23 mouse cellular contexts compared by ENCODE assay signal in genomic region chr8:92529756-92530155, GRCm38 (mm10).
A peak's percentile ranks its signal among the peaks of the same experiment; 100 is the strongest.
DNase-seq lines count a peak whose midpoint lies in the region; ATAC-seq lines count a peak whose summit lies in the region.
"Had no signal": no experiment of that assay in that cellular context is flagged by ENCODE, and none has a peak within 500 bp of the region (broad histone marks: within the 10 kb centered on the region; RNA-seq: fewer than 3 reads in every experiment).

No protein-coding gene starts in this region.

- no peak overlapping the region for H3K27ac ChIP-seq in hindbrain, embryonic 10.5 days
- H3K27ac ChIP-seq in hindbrain, embryonic 11.5 days (ENCODE audit: low read depth, low read length) = no peak overlapping the region
- no peak overlapping the region for H3K27ac ChIP-seq in neural tube, embryonic 11.5 days (ENCODE audit: low read depth, low read length)
- no peak overlapping the region for H3K27ac ChIP-seq in liver, embryonic 11.5 days (ENCODE audit: low read depth, low read length)
- H3K27ac ChIP-seq: embryonic facial prominence, embryonic 13.5 days; forebrain, embryonic 12.5 days; gastrocnemius, adult 2 months; heart, embryonic 13.5 days; hindbrain, embryonic 14.5 days had no signal

- no peaks in the 10 kb centered on the region for H3K9me3 ChIP-seq in hindbrain, embryonic 10.5 days
- no peaks in the 10 kb centered on the region for H3K9me3 ChIP-seq in hindbrain, embryonic 11.5 days (ENCODE audit: control insufficient read depth, low read length)
- H3K9me3 ChIP-seq in neural tube, embryonic 11.5 days (ENCODE audit: control insufficient read depth, low read length) = no peaks in the 10 kb centered on the region
- no peaks in the 10 kb centered on the region for H3K9me3 ChIP-seq in liver, embryonic 11.5 days (ENCODE audit: control insufficient read depth, low read length)
- H3K9me3 ChIP-seq: embryonic facial prominence, embryonic 13.5 days; forebrain, embryonic 12.5 days; heart, embryonic 13.5 days had no signal

- peak; percentile 20 for DNase-seq in hindbrain, embryonic 10.5 days (ENCODE audit: low spot score)
- DNase-seq in hindbrain, embryonic 11.5 days (ENCODE audit: low spot score) = no peak
- DNase-seq in embryo, embryonic 11 days = peak; percentile 49
- DNase-seq in forelimb bud, embryonic 11.5 days (ENCODE audit: low read depth, low spot score) = peak; percentile 49
- DNase-seq in neural tube, embryonic 11.5 days (ENCODE audit: low spot score) = peak; percentile 23
- DNase-seq in liver, embryonic 11.5 days (ENCODE audit: low spot score) = no peak
- DNase-seq in gastrocnemius, postnatal 4 days (ENCODE audit: low spot score in 2 of 2) = no peak
- DNase-seq: adrenal gland, adult 8-10 months; adrenal gland, postnatal 36 days; B cell, adult 2 months; cerebellum, adult 8-10 months; cerebellum, postnatal 14 days; gastrocnemius, adult 2 months; gastrocnemius, postnatal 25 days; heart, adult 11 months; heart, postnatal 4 days had no signal

- no peak overlapping the region for H3K4me2 ChIP-seq in hindbrain, embryonic 11.5 days (replicated peaks; ENCODE audit: low read depth, low read length)
- H3K4me2 ChIP-seq in neural tube, embryonic 11.5 days (ENCODE audit: low read depth) = no peak overlapping the region
- no peak overlapping the region for H3K4me2 ChIP-seq in liver, embryonic 11.5 days
- H3K4me2 ChIP-seq: embryonic facial prominence, embryonic 13.5 days; forebrain, embryonic 12.5 days; heart, embryonic 13.5 days; hindbrain, embryonic 14.5 days had no signal

- H3K36me3 ChIP-seq in hindbrain, embryonic 10.5 days = no peaks in the 10 kb centered on the region
- no peaks in the 10 kb centered on the region for H3K36me3 ChIP-seq in hindbrain, embryonic 11.5 days (ENCODE audit: control insufficient read depth, insufficient read depth, low read length)
- no peaks in the 10 kb centered on the region for H3K36me3 ChIP-seq in neural tube, embryonic 11.5 days (ENCODE audit: control insufficient read depth, insufficient read depth, low read length)
- no peaks in the 10 kb centered on the region for H3K36me3 ChIP-seq in liver, embryonic 11.5 days (ENCODE audit: control insufficient read depth, insufficient read depth, low read length)
- H3K36me3 ChIP-seq: embryonic facial prominence, embryonic 13.5 days; forebrain, embryonic 12.5 days; G1E; heart, embryonic 13.5 days had no signal

- H3K4me1 ChIP-seq in hindbrain, embryonic 10.5 days (replicated peaks) = peaks cover 9% of the 10 kb centered on the region
- no peaks in the 10 kb centered on the region for H3K4me1 ChIP-seq in hindbrain, embryonic 11.5 days (replicated peaks; ENCODE audit: control insufficient read depth, insufficient read depth, low read length)
- no peaks in the 10 kb centered on the region for H3K4me1 ChIP-seq in neural tube, embryonic 11.5 days (ENCODE audit: control insufficient read depth, insufficient read depth, low read length)
- no peaks in the 10 kb centered on the region for H3K4me1 ChIP-seq in liver, embryonic 11.5 days (replicated peaks; ENCODE audit: control insufficient read depth, insufficient read depth, low read length)
- H3K4me1 ChIP-seq: forebrain, embryonic 12.5 days; heart, embryonic 13.5 days had no signal

- no peak for ATAC-seq in hindbrain, embryonic 11.5 days (ENCODE audit: low FRiP score)
- ATAC-seq in neural tube, embryonic 11.5 days (ENCODE audit: insufficient read depth, low FRiP score, low TSS enrichment) = no peak
- no peak for ATAC-seq in liver, embryonic 11.5 days (replicated peaks; ENCODE audit: low FRiP score)
- ATAC-seq: CD4-positive, CD25-positive, alpha-beta regulatory T cell, adult 4 months; forebrain, embryonic 16.5 days had no signal

- WGBS in hindbrain, embryonic 10.5 days = 64% methylated on average over 11 of the region's 11 CpGs
- WGBS in hindbrain, embryonic 11.5 days = 63% methylated on average over 11 of the region's 11 CpGs
- 64% methylated on average over 11 of the region's 11 CpGs for WGBS in neural tube, embryonic 11.5 days
- 71% methylated on average over 11 of the region's 11 CpGs for WGBS in liver, embryonic 11.5 days

- H3K4me3 ChIP-seq in hindbrain, embryonic 10.5 days = no peak overlapping the region
- H3K4me3 ChIP-seq in hindbrain, embryonic 11.5 days (ENCODE audit: low read depth, low read length) = no peak overlapping the region
- no peak overlapping the region for H3K4me3 ChIP-seq in neural tube, embryonic 11.5 days (ENCODE audit: low read depth, low read length)
- no peak overlapping the region for H3K4me3 ChIP-seq in liver, embryonic 11.5 days (ENCODE audit: low read depth, low read length)
- H3K4me3 ChIP-seq: embryonic facial prominence, embryonic 13.5 days; forebrain, embryonic 12.5 days; gastrocnemius, adult 2 months; heart, embryonic 13.5 days had no signal

- no peak overlapping the region for H3K9ac ChIP-seq in hindbrain, embryonic 11.5 days (ENCODE audit: low read depth, low read length)
- no peak overlapping the region for H3K9ac ChIP-seq in neural tube, embryonic 11.5 days (ENCODE audit: low read length)
- H3K9ac ChIP-seq in liver, embryonic 11.5 days (ENCODE audit: low read depth, low read length) = no peak overlapping the region
- H3K9ac ChIP-seq: embryonic facial prominence, embryonic 13.5 days; forebrain, embryonic 12.5 days; heart, embryonic 13.5 days; hindbrain, embryonic 14.5 days had no signal

- 0 out of 2 replicates have a peak, but pooled peaks cover 5% of the 10 kb centered on the region for H3K27me3 ChIP-seq in hindbrain, embryonic 10.5 days (ENCODE audit: insufficient read depth, poor library complexity, severe bottlenecking)
- no peaks in the 10 kb centered on the region for H3K27me3 ChIP-seq in hindbrain, embryonic 11.5 days (ENCODE audit: control insufficient read depth, insufficient read depth, low read length)
- no peaks in the 10 kb centered on the region for H3K27me3 ChIP-seq in neural tube, embryonic 11.5 days (ENCODE audit: control insufficient read depth, insufficient read depth, low read length)
- H3K27me3 ChIP-seq in liver, embryonic 11.5 days (replicated peaks; ENCODE audit: control insufficient read depth, insufficient read depth, low read length) = no peaks in the 10 kb centered on the region
- H3K27me3 ChIP-seq: embryonic facial prominence, embryonic 13.5 days; forebrain, embryonic 12.5 days; heart, embryonic 13.5 days had no signal

Comparison
In these comparisons a context has a peak if more than half of its experiments do, and no peak if none do; other contexts are left out.
1. DNase-seq: peak in hindbrain, embryonic 10.5 days (single experiment), embryo, embryonic 11 days (single experiment), forelimb bud, embryonic 11.5 days (single experiment) and neural tube, embryonic 11.5 days (single experiment); none in hindbrain, embryonic 11.5 days (single experiment), liver, embryonic 11.5 days (single experiment) and gastrocnemius, postnatal 4 days (0 of 2).